Mouse (Mus musculus) erythroid progenitor cell, adult 5-6 weeks (primary cell): ENCODE results near the gene Erich6. TPM values are rescaled to one million over a fixed set of nuclear protein-coding genes. Genes with fewer than 3 reads are reported as not detected.

Experiments
- total RNA-seq, 2 experiments: library from RNA; stranded (forward) in 1 of 2; stranded (reverse) in 1 of 2; fragments of 150-400 nt in 1 of 2; fragments of 186-747, 209-891 nt in 1 of 2; gene quantifications; 2 replicates each; pipeline versions ENCODE4 v1.2.3 to v1.2.4; 2015 to 2017; ENCODE audit warnings: low replicate concordance in 2 of 2

Erich6 gene
- total RNA-seq, 2 experiments from 2014 or later = not detected

Other genes starting within 250 kb of the Erich6 start
- 11.9 and 16.8 TPM in 2 replicates for gene Tsc22d2, start 222.5 kb downstream of the Erich6 start, total RNA-seq (2015; ENCODE audit: low replicate concordance)
- 18.2 and 27.2 TPM in 2 replicates for gene Tsc22d2, start 222.5 kb downstream of the Erich6 start, total RNA-seq (2017; ENCODE audit: low replicate concordance)
- gene Eif2a, start 111.4 kb downstream of the Erich6 start, total RNA-seq (2015; ENCODE audit: low replicate concordance) = 52.8 and 54.1 TPM in 2 replicates
- 24.0 and 32.2 TPM in 2 replicates for gene Eif2a, start 111.4 kb downstream of the Erich6 start, total RNA-seq (2017; ENCODE audit: low replicate concordance)
- gene Serp1, start 111.3 kb downstream of the Erich6 start, total RNA-seq (2015; ENCODE audit: low replicate concordance) = 39.3 and 40.7 TPM in 2 replicates
- gene Serp1, start 111.3 kb downstream of the Erich6 start, total RNA-seq (2017; ENCODE audit: low replicate concordance) = 30.8 and 32.4 TPM in 2 replicates
- 47.9 and 98.9 TPM in 2 replicates for gene Selenot, start 60.6 kb downstream of the Erich6 start, total RNA-seq (2015; ENCODE audit: low replicate concordance)
- 60.7 and 108 TPM in 2 replicates for gene Selenot, start 60.6 kb downstream of the Erich6 start, total RNA-seq (2017; ENCODE audit: low replicate concordance)
- gene Siah2, start 55.2 kb upstream of the Erich6 start, total RNA-seq (2015; ENCODE audit: low replicate concordance) = 2.1 and 7.6 TPM in 2 replicates
- gene Siah2, start 55.2 kb upstream of the Erich6 start, total RNA-seq (2017; ENCODE audit: low replicate concordance) = 1.0 and 1.2 TPM in 2 replicates
- gene Mindy4b-ps, start 185.1 kb upstream of the Erich6 start, total RNA-seq (2015; ENCODE audit: low replicate concordance) = not detected in 2 replicates
- gene Mindy4b-ps, start 185.1 kb upstream of the Erich6 start, total RNA-seq (2017; ENCODE audit: low replicate concordance) = not detected in 2 replicates
- 4.2 TPM in 1 of 2 replicates, not detected in the other for gene Clrn1, start 248.1 kb upstream of the Erich6 start, total RNA-seq (2015; ENCODE audit: low replicate concordance)
- gene Clrn1, start 248.1 kb upstream of the Erich6 start, total RNA-seq (2017; ENCODE audit: low replicate concordance) = not detected in 2 replicates